Mouse (Mus musculus): ENCODE measurements around the gene Fibp. TPM values are rescaled to one million over a fixed set of nuclear protein-coding genes. Genes with fewer than 3 reads are reported as not detected.

Fibp gene
- 48.7 and 54.0 TPM in 2 replicates for total RNA-seq (2023)

GRCm38 (mm10) chr19:5460465-5460911 is at the start of gene Fibp:
Gene Fibp (plus strand): TSS chr19:5460615.

GRCm38 (mm10) chr19:5424782-5425741 is 35.4 kb upstream of the Fibp start, which contains the start of the genes Drap1 and AI837181:
Gene Drap1 (minus strand): TSS chr19:5424979.
Gene AI837181 (plus strand): TSS chr19:5425144.

GRCm38 (mm10) chr19:5447515-5448353 is 12.7 kb upstream of the Fibp start, which contains the start of gene Fosl1:
Gene Fosl1 (plus strand): TSS chr19:5447547.

GRCm38 (mm10) chr19:5457746-5458442 is 2.5 kb upstream of the Fibp start, which contains the start of gene Ccdc85b:
Gene Ccdc85b (minus strand): TSS chr19:5457894.

GRCm38 (mm10) chr19:5468374-5468773 is 8.0 kb downstream of the Fibp start, which contains the start of gene Ctsw:
Gene Ctsw (minus strand): TSS chr19:5468507.

GRCm38 (mm10) chr19:5473720-5474119 is 13.3 kb downstream of the Fibp start, which contains the start of gene Efemp2:
Gene Efemp2 (plus strand): TSS chr19:5473954.

GRCm38 (mm10) chr19:5487768-5488550 is 27.5 kb downstream of the Fibp start, which contains the start of gene Mus81:
Gene Mus81 (minus strand): TSS chr19:5488402.

GRCm38 (mm10) chr19:5490313-5490897 is 30.0 kb downstream of the Fibp start, which contains the start of gene Cfl1:
Gene Cfl1 (plus strand): TSS chr19:5490455.

GRCm38 (mm10) chr19:5503687-5504086 is 43.3 kb downstream of the Fibp start, which contains the start of gene 1700020D05Rik:
Gene 1700020D05Rik (minus strand): TSS chr19:5503787.

GRCm38 (mm10) chr19:5510031-5511026 is 49.9 kb downstream of the Fibp start, which contains the start of gene Snx32:
Gene Snx32 (minus strand): TSS chr19:5510538.

Other genes with a start within 250 kb of the Fibp start
- gene Pacs1, start 187.5 kb upstream of the Fibp start, total RNA-seq (2023): 101 and 135 TPM in 2 replicates
- 206 and 260 TPM in 2 replicates for gene Sf3b2, start 165.2 kb upstream of the Fibp start, total RNA-seq (2023)
- gene Gal3st3, start 162.3 kb upstream of the Fibp start, total RNA-seq (2023): not detected in 2 replicates
- gene Catsper1, start 124.9 kb upstream of the Fibp start, total RNA-seq (2023): not detected in 2 replicates
- not detected in 2 replicates for gene Cst6, start 111.0 kb upstream of the Fibp start, total RNA-seq (2023)
- gene Eif1ad, start 93.9 kb upstream of the Fibp start, total RNA-seq (2023): 25.6 and 30.1 TPM in 2 replicates
- gene Banf1, start 93.4 kb upstream of the Fibp start, total RNA-seq (2023): 53.8 TPM in 2 replicates
- gene Sart1, start 71.9 kb upstream of the Fibp start, total RNA-seq (2023): 131 and 134 TPM in 2 replicates
- gene Tsga10ip, start 58.1 kb upstream of the Fibp start, total RNA-seq (2023): 0.95 TPM in 1 of 2 replicates, not detected in the other
- 102 and 116 TPM in 2 replicates for gene Drap1, start 35.6 kb upstream of the Fibp start, total RNA-seq (2023)
- 30.0 and 39.2 TPM in 2 replicates for gene AI837181, start 35.5 kb upstream of the Fibp start, total RNA-seq (2023)
- 73.4 and 88.0 TPM in 2 replicates for gene Fosl1, start 13.1 kb upstream of the Fibp start, total RNA-seq (2023)
- 0.98 and 1.6 TPM in 2 replicates for gene Ccdc85b, start 2.7 kb upstream of the Fibp start, total RNA-seq (2023)
- 0.51 TPM in 1 of 2 replicates, not detected in the other for gene Ctsw, start 7.9 kb downstream of the Fibp start, total RNA-seq (2023)
- 0.79 TPM in 1 of 2 replicates, not detected in the other for gene Efemp2, start 13.3 kb downstream of the Fibp start, total RNA-seq (2023)
- gene Mus81, start 27.8 kb downstream of the Fibp start, total RNA-seq (2023): 11.7 and 16.5 TPM in 2 replicates
- gene Cfl1, start 29.8 kb downstream of the Fibp start, total RNA-seq (2023): 1,517 and 1,622 TPM in 2 replicates
- not detected in 2 replicates for gene 1700020D05Rik, start 43.2 kb downstream of the Fibp start, total RNA-seq (2023)
- 1.5 and 2.2 TPM in 2 replicates for gene Snx32, start 49.9 kb downstream of the Fibp start, total RNA-seq (2023)
- 0.16 TPM in 1 of 2 replicates, not detected in the other for gene Ovol1, start 100.0 kb downstream of the Fibp start, total RNA-seq (2023)
- gene Ap5b1, start 107.4 kb downstream of the Fibp start, total RNA-seq (2023): 59.9 and 83.2 TPM in 2 replicates
- gene Rnaseh2c, start 141.3 kb downstream of the Fibp start, total RNA-seq (2023): 134 and 135 TPM in 2 replicates
- gene Kat5, start 149.6 kb downstream of the Fibp start, total RNA-seq (2023): 84.1 and 85.2 TPM in 2 replicates
- 91.9 and 100 TPM in 2 replicates for gene Rela, start 176.9 kb downstream of the Fibp start, total RNA-seq (2023)
- gene Sipa1, start 203.1 kb downstream of the Fibp start, total RNA-seq (2023): 199 and 219 TPM in 2 replicates
- gene Map3k11, start 228.1 kb downstream of the Fibp start, total RNA-seq (2023): 78.5 and 101 TPM in 2 replicates
- 60.5 and 93.2 TPM in 2 replicates for gene Pcnx3, start 228.3 kb downstream of the Fibp start, total RNA-seq (2023)
- not detected in 2 replicates for gene Kcnk7, start 243.8 kb downstream of the Fibp start, total RNA-seq (2023)